Comparison of ENCODE assay signal across 8 mouse cellular contexts in genomic region chr8:105283074-105283473, GRCm38 (mm10). TPM values are rescaled to one million over a fixed set of nuclear protein-coding genes. Genes with fewer than 3 reads are reported as not detected.
DNase-seq lines count a peak whose midpoint lies in the region; ATAC-seq and TF ChIP-seq lines count a peak whose summit lies in the region.

No protein-coding gene starts in this region.

- DNase-seq in kidney, adult 18-20 months = peak; percentile 51
- DNase-seq in kidney, adult 8-10 months = no peak
- peak; percentile 83 for DNase-seq in ES-E14 (ENCODE audit: low read depth, low spot score)
- DNase-seq in cerebellum, postnatal 36 days = peak; percentile 52 to 64
- peak; percentile 70 to 71 for DNase-seq in heart, postnatal 14 days
- DNase-seq in liver, embryonic 14.5 days (ENCODE audit: low read depth in 3 of 3, low spot score in 3 of 3) = no peak
- peak; percentile 71 for DNase-seq in splenic B cell, adult 2 months (ENCODE audit: low read depth, low spot score)
- DNase-seq in layer of hippocampus, adult 9-11 months = no peak

- 23% methylated on average over 23 of the region's 23 CpGs for WGBS in liver, embryonic 14.5 days (ENCODE audit: insufficient replicate concordance)

- peaks cover 0 to 18% of the 10 kb centered on the region in 2 experiments; a peak in 1 of 4 replicates for H3K4me1 ChIP-seq in ES-E14 (ENCODE audit: control insufficient read depth in 2 of 2, insufficient read depth in 2 of 2, low read length in 2 of 2, poor library complexity in 1 of 2)
- H3K4me1 ChIP-seq in liver, embryonic 14.5 days (replicated peaks; ENCODE audit: control insufficient read depth in 2 of 2, insufficient read depth in 2 of 2, low read length in 1 of 2) = peaks cover 4 to 6% of the 10 kb centered on the region in 2 experiments; a peak in 1 of 4 replicates

- in situ Hi-C loops in ES-E14 (cut with MboI; ENCODE audit: low sequenced_read_pairs in 2 of 2, unreplicated experiment in 2 of 2) = no loop called here

- peaks cover 19% of the 10 kb centered on the region for H3K27me3 ChIP-seq in liver, embryonic 14.5 days (ENCODE audit: control insufficient read depth, insufficient read depth, low read length)
- H3K27me3 ChIP-seq in splenic B cell, adult 2 months (ENCODE audit: control insufficient read depth, insufficient read depth, low read length, poor library complexity, severe bottlenecking) = no peaks in the 10 kb centered on the region

- H3K9ac ChIP-seq in ES-E14 (ENCODE audit: insufficient read depth, low read depth, low read length, poor library complexity, severe bottlenecking) = peak overlapping the region; percentile 11; the same call in 1 of the 2 replicates
- H3K9ac ChIP-seq in liver, embryonic 14.5 days (replicated peaks) = no peak overlapping the region

- peak; percentile 70 for ATAC-seq in liver, embryonic 14.5 days (ENCODE audit: insufficient read depth)

- peak overlapping the region; percentile 1; the same call in 1 of the 2 replicates for H3K4me2 ChIP-seq in liver, embryonic 14.5 days (ENCODE audit: low read depth)

- H3K4me3 ChIP-seq in ES-E14 (ENCODE audit: insufficient read depth in 1 of 2, low read depth in 1 of 2, low read length in 2 of 2, poor library complexity in 1 of 2, severe bottlenecking in 1 of 2) = peak overlapping the region; percentile 16 to 47; a peak in 2 of 4 replicates
- no peak overlapping the region for H3K4me3 ChIP-seq in liver, embryonic 14.5 days (ENCODE audit: insufficient read depth in 1 of 2, low read depth in 2 of 2, low read length in 2 of 2)

- peak; percentile 99 for TF ChIP-seq CTCF in liver, embryonic 14.5 days (IDR thresholded peaks at IDR 0.05; ENCODE audit: low read depth)

- no peak overlapping the region for H3K27ac ChIP-seq in ES-E14 (ENCODE audit: insufficient read depth, low read depth, low read length, poor library complexity, severe bottlenecking)
- no peak overlapping the region for H3K27ac ChIP-seq in liver, embryonic 14.5 days

- no peaks in the 10 kb centered on the region; the same call in 1 of the 2 replicates for H3K36me3 ChIP-seq in ES-E14 (ENCODE audit: control insufficient read depth, insufficient read depth, low read length, poor library complexity, severe bottlenecking)
- H3K36me3 ChIP-seq in liver, embryonic 14.5 days (replicated peaks; ENCODE audit: control insufficient read depth, insufficient read depth, low read depth) = no peaks in the 10 kb centered on the region
- H3K36me3 ChIP-seq in splenic B cell, adult 2 months (ENCODE audit: control insufficient read depth, insufficient read depth, low read length, poor library complexity, severe bottlenecking) = no peaks in the 10 kb centered on the region

- no peak for TF ChIP-seq EP300 in liver, embryonic 14.5 days (IDR thresholded peaks at IDR 0.05; ENCODE audit: low read depth)

- no peaks in the 10 kb centered on the region for H3K9me3 ChIP-seq in ES-E14 (ENCODE audit: control insufficient read depth, insufficient read depth, low read depth, low read length)
- H3K9me3 ChIP-seq in liver, embryonic 14.5 days (ENCODE audit: control insufficient read depth, low read length) = no peaks in the 10 kb centered on the region

- intact Hi-C loops in heart, postnatal 14 days (cut with DNase I) = no loop called here

TF ChIP-seq in ES-E14, 5 proteins besides CTCF, POLR2A, EP300 and RAD21:
- TF ChIP-seq MAFK (IDR thresholded peaks at IDR 0.05; ENCODE audit: insufficient read depth, low read depth, low read length) (no peak), HCFC1 (IDR thresholded peaks at IDR 0.05; ENCODE audit: borderline replicate concordance, insufficient read depth, low read length) (no peak), ZNF384 (IDR thresholded peaks at IDR 0.05; ENCODE audit: low read depth, low read length) (no peak), CHD2 (IDR thresholded peaks at IDR 0.05; ENCODE audit: low read depth, low read length) (no peak), ZC3H11A (IDR thresholded peaks at IDR 0.05; ENCODE audit: borderline replicate concordance, low read depth, low read length) (peak; percentile 71)

RNA-seq across cellular contexts. Expression of gene 4931428F04Rik, which starts 6.6 kb away (rescaled TPM):
- total RNA-seq in ES-E14 (2012; rRNA removed) = 3.9 and 4.2 TPM in 2 replicates
- total RNA-seq in heart, postnatal 14 days (2021) = 1 to 10 TPM; 1.5 to 3.2 TPM
- 1.3 and 1.6 TPM in 2 replicates for polyA plus RNA-seq in liver, embryonic 14.5 days (2012; rRNA removed)
- polyA plus RNA-seq in liver, embryonic 14.5 days (2014; fragmentation: Nextera tagmentation; extraction: Ambion mirVana) = 0.48 and 0.62 TPM in 2 replicates

RNA-seq across cellular contexts. Expression of gene Nol3, which starts 7.1 kb away (rescaled TPM):
- 0.85 and 1.0 TPM in 2 replicates for total RNA-seq in ES-E14 (2012; rRNA removed)
- 10 to 100 TPM; 17.9 to 19.0 TPM for total RNA-seq in heart, postnatal 14 days (2021)
- 0.02 and 0.03 TPM in 2 replicates for polyA plus RNA-seq in liver, embryonic 14.5 days (2012; rRNA removed)
- not detected in 2 replicates for polyA plus RNA-seq in liver, embryonic 14.5 days (2014; fragmentation: Nextera tagmentation; extraction: Ambion mirVana)

RNA-seq across cellular contexts. Expression of gene Exoc3l, which starts 12.8 kb away (rescaled TPM):
- 22.0 and 33.5 TPM in 2 replicates for total RNA-seq in ES-E14 (2012; rRNA removed)
- 1 to 10 TPM; 8.5 to 8.6 TPM for total RNA-seq in heart, postnatal 14 days (2021)
- polyA plus RNA-seq in liver, embryonic 14.5 days (2012; rRNA removed) = 6.2 and 6.5 TPM in 2 replicates
- 4.5 and 4.7 TPM in 2 replicates for polyA plus RNA-seq in liver, embryonic 14.5 days (2014; fragmentation: Nextera tagmentation; extraction: Ambion mirVana)

RNA-seq across cellular contexts. Expression of gene Hsf4, which starts 13.5 kb away (rescaled TPM):
- 0.21 and 0.45 TPM in 2 replicates for total RNA-seq in ES-E14 (2012; rRNA removed)
- total RNA-seq in heart, postnatal 14 days (2021) = under 1 TPM; 0.73 to 0.96 TPM
- polyA plus RNA-seq in liver, embryonic 14.5 days (2012; rRNA removed) = 0.03 TPM in 1 of 2 replicates, not detected in the other
- 0.08 TPM in 1 of 2 replicates, not detected in the other for polyA plus RNA-seq in liver, embryonic 14.5 days (2014; fragmentation: Nextera tagmentation; extraction: Ambion mirVana)

RNA-seq across cellular contexts. Expression of gene E2f4, which starts 14.4 kb away (rescaled TPM):
- 66.8 and 67.1 TPM in 2 replicates for total RNA-seq in ES-E14 (2012; rRNA removed)
- 10 to 100 TPM; 21.9 to 24.8 TPM for total RNA-seq in heart, postnatal 14 days (2021)
- polyA plus RNA-seq in liver, embryonic 14.5 days (2012; rRNA removed) = 275 and 297 TPM in 2 replicates
- polyA plus RNA-seq in liver, embryonic 14.5 days (2014; fragmentation: Nextera tagmentation; extraction: Ambion mirVana) = 206 and 227 TPM in 2 replicates

Comparison
In these comparisons a context has a peak if more than half of its experiments do, and no peak if none do; other contexts are left out.
1. DNase-seq: peak in kidney, adult 18-20 months (single experiment), ES-E14 (single experiment), cerebellum, postnatal 36 days (2 of 2), heart, postnatal 14 days (2 of 2) and splenic B cell, adult 2 months (single experiment); none in kidney, adult 8-10 months (0 of 2), liver, embryonic 14.5 days (0 of 3) and layer of hippocampus, adult 9-11 months (single experiment).
2. H3K4me3 ChIP-seq: peak in ES-E14 (2 of 2); none in liver, embryonic 14.5 days (0 of 2).